Mouse (Mus musculus) retina, postnatal 7 days (tissue): Measurements from ENCODE around the gene Dmxl2.

Source experiments
- DNase-seq: peaks from one replicate; pipeline ENCODE4 v3.0.0-alpha.2; 2012; ENCODE audit warnings: low read depth, low spot score

Gene Dmxl2

DNA sequence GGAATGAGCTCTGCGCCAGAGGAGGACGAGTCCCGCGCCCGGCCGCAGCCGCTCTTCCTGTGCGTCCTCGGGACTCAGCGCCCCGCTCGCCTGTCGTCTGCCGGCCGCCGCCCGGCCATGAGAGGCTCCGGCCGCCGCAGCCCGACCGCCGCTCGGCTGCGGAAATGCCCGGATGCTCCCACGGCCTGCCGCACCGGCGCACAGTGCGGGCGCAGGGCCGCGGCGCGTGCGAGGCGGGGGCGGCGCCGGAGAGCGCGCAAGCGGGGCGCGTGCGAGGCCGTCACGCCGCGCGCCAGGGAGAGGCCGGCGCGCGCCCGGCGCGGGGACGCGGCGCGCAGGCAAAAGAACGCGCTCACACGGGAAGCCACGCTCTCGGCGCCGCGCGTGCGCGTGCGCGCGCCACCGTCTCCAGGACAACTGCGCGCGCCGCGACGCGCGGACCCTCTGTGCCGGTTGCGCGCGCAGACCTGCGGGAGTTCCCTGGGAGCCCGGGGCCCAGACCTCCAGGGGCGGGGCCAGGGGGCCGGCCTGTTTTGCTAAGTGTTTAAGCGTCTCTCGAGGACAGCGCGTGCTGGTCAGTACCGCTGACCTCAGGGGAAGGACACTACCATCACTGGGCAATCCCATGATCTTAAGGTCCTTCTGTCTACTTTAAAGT lies at the start of gene Dmxl2:
Gene Dmxl2, minus strand, starts transcription at position 174 of the 658 bp plus-strand sequence.
- peak; percentile 97 for DNase-seq

DNA sequence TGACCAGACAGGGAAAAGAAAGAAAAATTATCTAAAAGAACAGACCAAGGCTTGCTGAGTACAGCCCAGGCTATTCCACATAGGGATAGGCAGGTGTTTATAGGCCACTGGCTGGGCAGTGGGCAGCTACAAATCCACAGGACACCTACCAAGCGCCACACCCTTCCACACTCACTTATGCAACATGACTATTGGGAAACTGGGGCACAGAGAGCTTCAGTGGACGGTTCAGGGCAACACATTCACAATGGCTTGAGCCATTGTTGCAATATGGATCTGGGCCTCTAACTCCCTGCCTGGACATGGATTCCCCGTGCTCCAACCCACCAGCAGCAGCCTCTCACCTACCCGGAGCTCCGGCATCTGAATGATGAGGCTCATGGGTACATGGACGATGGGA lies 48.0 kb upstream of the Dmxl2 start:
- DNase-seq = no peak

DNA sequence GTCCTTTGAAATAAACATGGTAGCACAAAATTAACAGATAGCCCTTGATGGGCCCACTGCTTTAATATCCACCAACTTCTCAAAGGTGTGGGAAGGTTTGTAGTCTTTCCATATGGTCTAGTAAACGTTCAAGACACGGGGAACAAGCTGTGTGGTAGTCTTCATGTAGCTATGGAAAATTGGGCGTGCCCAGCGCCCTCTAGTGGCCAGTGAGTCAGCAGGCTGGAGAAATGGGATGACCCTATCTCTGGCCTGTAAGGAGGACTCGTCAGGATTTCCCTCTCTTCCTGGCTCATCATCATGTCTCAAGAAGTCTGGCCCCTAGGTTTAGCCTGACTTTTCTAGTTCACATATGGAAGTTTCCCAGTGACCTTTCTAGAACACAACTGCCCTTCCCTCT lies 46.1 kb upstream of the Dmxl2 start:
- peak; percentile 54 for DNase-seq

DNA sequence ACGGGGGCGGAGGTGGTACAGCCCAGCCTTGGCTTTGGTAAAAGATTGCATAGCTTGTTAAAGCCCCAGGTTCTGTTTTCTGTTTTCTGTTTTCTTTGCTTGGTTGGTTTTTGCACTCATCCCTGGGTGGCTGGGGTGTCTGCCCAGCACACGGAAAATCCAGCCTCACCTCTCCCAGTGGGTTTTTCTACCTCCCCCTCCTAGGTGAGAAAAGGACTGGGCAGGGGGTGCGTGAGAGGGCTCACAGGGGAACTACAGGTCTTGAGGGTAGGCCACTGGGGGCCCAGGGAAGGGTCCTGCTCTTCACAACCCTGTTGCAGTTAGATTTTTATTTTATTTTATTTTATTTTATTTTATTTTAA lies 43.5 kb upstream of the Dmxl2 start:
- no peak for DNase-seq

DNA sequence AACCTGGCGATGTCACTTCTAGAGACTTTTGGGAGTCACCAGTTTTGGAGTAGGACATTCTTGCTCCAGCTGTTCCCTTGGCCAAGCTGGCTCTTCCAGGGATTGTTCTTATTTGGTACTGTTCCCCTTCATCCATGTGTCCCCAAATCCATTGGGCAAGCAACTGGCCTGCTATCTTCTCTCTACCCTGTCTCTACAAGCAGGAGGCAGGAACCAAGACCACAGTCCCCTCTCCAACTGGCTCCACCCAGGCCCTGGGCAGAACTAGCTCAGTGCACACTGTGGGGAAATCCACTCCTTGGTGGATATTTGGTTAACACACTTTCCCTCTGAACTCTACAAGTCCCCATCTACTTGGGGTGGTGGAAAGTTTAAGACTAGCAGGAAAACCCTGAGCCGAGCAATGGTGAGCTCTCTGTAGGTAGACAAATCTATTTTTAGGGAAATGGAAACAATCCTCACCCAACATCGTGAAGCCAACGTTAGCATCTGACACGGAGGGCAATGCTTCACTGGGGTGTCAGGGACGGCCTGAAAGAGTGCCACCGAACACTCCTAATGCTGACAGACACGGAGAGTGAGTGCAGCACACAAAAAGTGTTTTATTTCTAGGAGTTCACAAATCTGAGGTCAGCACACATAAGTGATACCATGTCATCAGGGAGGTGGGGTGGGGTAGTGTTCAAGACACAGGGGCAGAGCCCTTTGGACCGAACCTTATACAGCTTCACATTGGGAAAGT lies 43.0 kb upstream of the Dmxl2 start:
- DNase-seq = no peak

DNA sequence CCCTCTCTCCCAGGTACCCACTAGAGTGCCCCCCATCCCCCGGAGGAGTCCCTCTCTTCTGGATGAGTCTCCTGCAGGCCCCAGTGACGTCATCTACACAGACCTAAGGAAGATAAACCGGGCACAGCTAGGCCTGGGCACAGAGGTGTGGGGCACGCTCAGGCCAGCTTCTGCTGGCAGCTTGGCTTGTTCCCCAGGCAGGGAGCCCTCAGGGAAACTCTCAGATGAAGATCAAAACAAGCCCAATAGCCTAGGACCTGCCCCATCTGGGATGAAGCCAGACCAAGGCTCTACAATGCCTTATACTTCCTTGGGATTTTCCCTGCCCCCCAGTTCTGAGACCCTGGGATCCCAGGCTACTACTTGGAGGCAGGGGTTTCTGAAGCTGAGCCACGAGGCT lies 39.4 kb upstream of the Dmxl2 start:
- no peak for DNase-seq

DNA sequence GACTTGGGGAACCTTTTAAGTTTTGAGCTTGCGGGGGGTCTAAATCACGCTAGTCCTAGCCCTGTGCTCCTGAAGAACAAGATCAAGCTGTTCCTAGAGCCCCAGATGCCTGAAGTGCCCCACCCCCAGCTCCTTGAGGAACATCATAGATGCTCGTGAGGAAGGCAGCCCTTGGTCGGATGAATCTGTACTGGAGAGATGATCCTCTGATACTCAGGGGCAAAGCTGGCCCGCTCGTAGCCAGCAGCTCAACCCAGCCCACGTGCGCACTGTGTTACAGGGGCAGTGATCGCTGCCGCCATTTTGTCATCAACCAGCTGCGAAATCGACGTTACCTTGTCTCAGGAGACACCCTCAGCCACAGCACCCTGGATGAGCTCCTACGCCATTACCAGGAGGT lies 37.3 kb upstream of the Dmxl2 start, which contains the start of gene Sh2d7:
Gene Sh2d7, plus strand, starts transcription at position 301 of the 400 bp plus-strand sequence.
- no peak for DNase-seq

DNA sequence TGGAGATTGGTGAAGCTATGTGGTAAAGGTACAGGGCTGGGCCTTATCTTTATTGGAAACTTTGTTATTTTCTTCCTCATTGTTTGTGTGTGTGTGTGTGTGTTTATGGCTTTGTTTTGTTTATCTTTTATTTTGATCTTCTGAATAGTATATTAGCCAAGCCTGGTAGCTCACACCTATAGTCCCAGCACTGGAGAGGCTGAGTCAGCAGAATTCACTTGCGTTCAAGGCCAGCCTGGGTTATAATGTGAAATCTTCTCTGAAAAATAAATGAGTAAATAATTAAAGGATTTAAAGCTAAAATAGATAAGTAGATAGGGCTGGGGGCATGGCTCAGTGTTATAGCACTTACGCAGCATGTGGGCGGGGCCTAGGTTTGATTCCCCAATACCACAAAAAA lies 36.8 kb upstream of the Dmxl2 start:
- DNase-seq = no peak

DNA sequence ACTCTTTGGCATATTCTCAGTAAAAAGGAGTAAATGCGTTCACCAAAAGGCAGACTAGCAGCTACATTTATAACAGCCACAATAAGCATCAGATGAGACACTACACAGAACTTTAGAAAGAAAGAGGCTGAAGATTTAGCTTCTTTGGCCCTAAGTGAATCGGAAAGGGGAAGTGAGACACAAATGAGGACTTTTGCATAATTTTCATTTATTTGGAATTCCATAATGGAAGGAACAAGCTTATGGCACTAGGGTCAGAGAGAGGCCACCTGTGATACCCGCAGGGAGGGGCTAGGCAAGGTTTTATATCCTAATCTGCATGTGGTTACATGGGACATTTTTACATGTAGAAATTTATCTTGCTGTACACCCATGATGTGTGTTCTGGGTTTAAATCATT lies 36.1 kb upstream of the Dmxl2 start:
- no peak for DNase-seq

DNA sequence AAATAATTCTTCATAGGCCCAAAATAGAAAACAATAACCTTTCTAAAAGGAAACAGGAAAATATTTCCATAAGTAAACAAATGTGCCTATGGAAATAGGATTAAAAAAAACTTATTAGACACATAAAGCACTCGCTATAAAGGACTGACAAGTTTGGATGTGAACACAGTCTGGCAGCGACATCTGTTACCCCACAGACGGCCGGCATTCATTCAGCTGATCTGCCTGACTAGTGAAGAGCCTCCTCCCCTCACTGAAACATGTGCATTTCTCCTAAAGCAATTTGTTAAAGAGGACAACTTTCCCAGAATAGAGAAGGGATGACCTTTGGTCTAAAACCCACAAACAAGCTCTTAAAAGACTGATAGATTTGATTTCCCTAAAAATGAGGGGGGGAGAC lies 35.6 kb upstream of the Dmxl2 start:
- no peak for DNase-seq

DNA sequence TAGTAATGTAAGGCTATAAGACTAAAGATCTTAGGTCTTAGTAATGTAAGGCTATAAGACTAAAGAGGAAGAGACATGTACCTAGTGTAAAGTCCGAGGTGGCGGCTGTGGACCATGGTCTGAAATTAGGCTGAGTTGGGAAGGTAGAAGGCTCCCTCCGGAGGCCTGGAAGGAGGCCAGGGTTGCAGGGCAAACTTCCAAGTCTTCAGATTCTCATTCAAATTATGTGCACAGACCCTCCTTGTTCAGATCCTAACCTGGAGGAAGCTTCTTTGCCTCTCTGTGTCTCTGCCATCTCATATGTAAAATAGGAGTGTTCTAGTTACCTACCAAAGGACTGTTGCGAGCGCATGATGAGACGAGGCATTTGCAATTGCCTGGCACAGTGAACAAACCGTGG lies 34.8 kb upstream of the Dmxl2 start:
- no peak for DNase-seq

DNA sequence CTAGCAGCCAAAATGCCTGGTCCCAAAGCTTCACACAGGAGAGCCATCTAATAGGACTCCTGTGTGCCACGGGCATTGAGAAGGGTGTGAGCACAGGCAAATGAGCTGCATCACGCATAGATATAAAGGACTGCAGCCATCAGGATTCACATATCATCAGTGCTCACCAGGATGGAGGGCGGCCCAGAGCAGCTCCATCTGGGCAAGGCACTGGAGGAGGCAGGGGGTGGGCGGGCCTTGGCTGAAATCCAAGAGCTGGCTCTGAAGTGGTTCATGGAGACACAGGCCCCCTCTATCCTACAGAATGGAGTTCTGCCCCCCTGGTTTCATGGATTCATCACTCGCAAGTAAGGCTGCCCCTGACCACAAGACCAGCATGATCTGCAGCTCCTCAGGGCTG lies 32.5 kb upstream of the Dmxl2 start:
- DNase-seq = peak; percentile 32

DNA sequence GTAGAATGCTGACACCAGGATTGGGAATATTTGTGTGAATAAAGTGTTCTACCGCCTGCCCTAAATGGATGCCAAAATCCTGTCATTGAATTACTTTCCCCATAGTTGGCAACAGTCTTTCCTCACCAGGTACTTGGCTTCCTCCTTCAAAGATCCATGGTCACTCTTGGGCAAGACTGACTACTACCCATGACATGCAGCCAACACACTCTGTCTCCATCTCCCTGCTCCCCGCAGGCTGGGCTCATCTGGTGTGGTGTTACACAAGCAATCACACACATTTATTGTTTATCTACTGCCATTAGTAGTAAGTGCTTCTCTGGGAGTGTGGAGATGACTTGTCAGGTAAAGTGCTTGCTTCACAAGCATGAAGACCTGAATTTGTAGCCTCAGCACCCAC lies 31.5 kb upstream of the Dmxl2 start:
- no peak for DNase-seq

DNA sequence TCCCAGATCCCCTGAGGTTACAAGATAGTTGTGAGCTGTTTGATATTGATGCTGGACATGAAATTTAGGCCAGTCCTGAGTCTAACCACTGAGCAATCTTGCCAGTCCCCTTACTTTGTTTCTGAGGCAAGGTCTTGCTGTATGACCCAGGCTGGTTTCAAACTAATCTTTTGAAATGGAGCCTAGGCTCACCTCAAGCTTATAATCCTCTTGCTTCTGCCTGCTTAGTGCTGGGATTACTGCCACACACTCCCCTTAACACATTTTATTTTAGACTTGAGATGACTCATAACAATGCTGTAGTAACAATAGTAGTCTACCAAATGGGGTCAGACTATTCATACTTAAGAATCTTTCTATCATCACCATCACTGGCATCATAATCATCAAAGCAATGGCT lies 30.0 kb upstream of the Dmxl2 start:
- no peak for DNase-seq

DNA sequence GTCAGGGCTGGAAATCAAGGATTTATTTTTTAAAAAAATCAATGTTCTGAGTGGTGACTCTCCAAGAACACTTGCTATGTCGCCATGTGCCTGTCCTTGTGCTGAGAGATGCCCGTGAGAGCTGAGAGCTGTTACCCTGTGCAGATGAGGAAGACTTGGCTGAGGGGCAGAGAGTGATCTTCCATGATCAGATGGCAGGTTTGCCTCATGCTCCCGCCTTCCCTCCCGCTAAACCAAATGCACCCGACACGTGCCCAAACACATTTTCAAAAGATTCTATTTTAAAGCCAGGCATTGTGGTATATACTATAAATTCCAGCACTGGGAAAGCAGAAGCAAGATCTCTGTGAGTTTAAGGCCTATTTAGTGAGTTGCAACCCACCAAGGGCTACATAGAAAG lies 29.4 kb upstream of the Dmxl2 start:
- DNase-seq = no peak

DNA sequence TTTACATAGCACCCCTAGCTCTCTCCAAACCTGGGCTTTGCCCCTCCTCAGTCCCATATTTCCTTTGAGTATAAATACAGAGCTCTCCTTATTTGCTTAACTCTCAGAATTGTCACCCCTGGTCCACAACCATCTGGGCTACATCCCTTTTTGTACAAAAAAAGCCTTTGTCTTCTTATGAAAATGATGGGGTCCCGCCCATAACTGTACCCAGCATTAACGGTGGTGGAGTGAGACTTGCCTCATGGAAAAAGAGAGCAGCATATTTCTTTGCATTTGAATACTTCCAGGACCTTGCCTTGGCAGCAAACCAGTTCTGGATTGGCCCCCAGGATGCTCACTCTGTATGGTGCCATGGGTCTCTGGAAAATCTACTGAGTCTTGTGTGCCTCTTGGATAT lies 28.5 kb upstream of the Dmxl2 start:
- DNase-seq = no peak

DNA sequence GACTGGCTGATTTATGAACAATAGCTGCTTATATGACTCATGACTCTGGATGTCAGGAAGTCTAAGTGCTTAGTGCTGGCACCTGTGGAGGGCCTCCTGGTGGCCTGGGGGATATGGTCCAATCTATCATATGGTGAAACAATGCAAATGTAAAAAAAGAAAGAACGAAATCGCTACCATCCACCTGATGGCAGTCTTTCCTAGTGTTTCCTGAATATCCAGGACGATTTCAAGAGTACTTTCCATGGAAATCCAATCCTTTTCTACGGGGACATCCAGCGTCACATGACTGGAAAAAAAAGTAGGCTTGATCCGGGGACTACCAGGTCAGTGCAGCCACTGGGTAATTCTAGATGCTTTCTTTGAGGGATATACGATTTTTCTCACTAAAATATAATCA lies 26.3 kb upstream of the Dmxl2 start:
- no peak for DNase-seq

DNA sequence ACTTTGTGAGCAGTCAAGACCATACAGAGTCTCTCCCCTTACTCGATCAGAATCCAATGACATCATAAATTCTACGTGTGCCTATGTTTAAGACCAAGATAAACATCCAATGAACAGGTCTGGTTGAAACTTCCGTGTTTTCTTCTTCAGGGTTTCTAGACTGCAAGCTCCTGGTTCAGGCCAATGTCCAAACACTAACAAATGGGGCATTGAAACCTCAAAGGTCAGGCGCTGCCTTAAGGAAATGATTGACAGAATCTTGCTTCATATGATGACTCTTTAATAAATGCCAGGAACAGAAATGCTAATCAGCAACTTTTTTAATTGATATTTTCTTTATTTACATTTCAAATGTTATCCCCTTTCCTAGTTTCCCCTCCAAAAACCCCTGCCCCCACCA lies 18.9 kb upstream of the Dmxl2 start:
- DNase-seq = no peak

DNA sequence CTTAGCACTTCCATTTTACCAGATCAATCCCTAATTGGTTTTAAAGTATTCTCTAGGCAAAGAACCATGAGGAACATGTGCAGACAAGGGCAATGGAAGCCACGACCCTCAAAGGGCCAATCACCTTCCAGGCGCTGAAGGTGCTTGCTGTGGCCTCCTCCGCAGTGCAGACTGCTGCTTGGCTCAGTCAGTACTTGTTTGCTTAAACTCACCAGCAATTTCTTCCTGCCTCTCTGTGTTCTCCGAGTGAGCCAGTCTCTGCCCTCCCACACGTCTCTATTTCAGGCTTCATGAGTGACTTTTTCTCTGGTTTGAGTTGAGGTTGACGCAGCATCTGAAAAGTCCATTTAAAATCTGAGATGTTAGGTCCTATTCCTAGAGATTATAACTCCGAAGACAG lies 17.5 kb upstream of the Dmxl2 start:
- no peak for DNase-seq

DNA sequence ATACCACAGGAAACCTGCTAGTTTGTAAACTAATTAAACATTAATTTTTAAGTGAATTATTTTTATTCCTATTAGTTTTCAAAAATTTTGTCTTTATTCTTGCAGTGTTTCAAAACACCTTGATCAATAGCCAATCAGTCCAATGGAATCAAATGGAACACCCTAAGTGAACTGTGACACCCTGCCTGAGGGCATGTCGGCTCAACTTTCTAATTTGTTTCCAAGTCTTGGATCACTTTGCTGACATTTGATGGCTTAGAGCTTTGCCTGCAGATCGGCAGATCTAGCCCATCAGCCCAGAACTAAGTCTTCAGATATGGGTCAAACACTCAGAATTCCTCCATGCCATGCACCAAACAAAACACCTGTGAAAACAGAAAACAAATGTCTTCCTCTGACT lies 14.6 kb upstream of the Dmxl2 start:
- no peak for DNase-seq

DNA sequence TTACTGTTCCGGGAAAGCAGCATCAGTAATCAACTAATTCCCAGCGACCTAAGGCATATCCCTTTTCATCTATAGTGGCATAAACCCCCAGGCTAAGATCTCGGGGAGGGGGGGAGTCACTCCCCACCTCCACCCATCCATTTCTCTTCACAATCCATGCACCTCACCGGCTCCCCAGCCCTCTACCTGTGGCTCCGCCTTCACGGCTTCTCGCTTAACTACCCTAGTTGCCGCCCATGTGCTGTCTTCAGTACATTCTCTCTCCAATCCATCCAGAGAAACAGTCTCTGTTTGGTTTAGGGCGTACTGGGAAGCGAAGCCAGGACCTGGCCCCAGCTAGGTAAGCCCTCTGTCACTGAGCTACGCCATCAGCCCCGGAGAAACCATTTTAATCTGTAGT lies 1.4 kb upstream of the Dmxl2 start:
- DNase-seq = no peak

DNA sequence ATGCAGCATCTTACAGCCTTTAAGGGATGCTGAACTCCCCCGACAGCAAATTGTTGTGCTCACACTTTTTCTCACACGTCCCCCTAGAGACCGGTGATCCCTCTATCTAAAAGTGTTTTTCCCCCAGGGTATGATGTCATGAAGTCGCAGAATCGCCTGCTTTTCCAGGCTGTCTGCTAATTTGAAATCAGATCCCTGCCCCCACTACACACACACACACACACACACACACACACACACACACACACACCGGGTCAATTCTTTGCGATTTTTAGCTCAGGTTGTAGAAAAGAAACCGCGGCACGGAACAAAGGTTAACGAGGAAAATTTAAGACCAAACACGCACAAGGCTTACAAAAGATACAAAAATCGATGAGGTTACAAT lies 677 bp upstream of the Dmxl2 start:
- no peak for DNase-seq

DNA sequence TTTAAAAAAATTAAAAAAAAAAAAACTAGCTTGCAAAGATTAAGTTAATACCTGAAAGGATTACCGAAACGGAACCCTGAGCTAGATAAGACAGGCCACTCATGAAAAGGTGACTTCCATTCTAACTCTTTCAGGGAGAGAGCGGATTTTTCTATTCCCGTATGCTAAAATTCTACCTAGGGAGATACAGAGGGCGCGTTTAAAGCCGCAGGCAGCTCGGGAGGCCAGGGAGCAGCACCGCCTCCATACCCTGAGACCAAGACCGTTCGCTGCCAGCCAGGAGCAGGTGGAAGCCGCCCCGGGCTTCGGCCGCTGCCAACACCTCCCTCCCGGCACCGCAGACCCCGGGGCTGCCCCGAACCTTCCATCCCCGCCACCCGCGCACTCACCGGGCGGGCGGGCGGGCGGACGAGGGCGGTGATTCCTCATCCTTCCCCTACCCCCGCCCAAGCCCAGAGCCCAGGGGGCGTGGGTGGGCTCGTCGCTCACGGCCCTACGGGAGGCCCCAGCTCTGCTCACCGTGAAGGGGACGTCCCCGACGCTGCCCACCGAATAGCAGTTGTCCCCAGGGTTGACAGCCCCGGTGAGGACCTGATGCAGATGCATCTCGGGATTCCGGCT lies 484 bp downstream of the Dmxl2 start:
- DNase-seq = peak; percentile 14
